Mouse (Mus musculus): ENCODE measurements around the gene Cphx1. TPM values are rescaled to one million over a fixed set of nuclear protein-coding genes. Genes with fewer than 3 reads are reported as not detected.

Cphx1 gene
- polyA plus RNA-seq (2014; fragmentation: Illumina TruSeq; extraction: RNeasy Lipid Tissue Mini Kit (QIAGEN cat#74804); ENCODE audit: low read depth, low replicate concordance), result 0.45 TPM

DNA sequence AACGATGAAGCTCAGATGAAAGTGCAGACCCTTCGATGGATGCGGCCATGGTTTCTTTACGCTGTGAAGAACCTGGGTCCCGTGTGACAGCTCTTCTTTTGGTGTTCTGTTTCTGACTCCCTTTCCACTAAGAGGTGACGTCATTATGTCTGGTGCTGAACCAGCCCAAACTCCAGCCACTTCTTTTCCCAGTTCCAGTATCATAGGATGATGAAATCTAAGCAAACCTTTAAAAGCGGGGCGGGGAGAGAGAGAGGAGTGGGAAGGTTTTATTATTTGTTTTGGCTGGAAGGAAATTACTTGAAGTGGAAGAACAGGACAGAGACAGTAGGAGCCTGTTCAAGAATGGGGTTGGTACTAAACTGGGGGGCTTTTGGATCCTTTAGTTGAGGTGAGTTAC, at the start of gene Cphx1:
Gene Cphx1 (plus strand): TSS at position 301 of the 400 bp plus-strand sequence.

GRCm38 (mm10) chr14:25903000-25903399, 35.1 kb upstream of the Cphx1 start, which contains the start of gene Plac9a:
Gene Plac9a, minus strand, starts transcription at chr14:25903100.

DNA sequence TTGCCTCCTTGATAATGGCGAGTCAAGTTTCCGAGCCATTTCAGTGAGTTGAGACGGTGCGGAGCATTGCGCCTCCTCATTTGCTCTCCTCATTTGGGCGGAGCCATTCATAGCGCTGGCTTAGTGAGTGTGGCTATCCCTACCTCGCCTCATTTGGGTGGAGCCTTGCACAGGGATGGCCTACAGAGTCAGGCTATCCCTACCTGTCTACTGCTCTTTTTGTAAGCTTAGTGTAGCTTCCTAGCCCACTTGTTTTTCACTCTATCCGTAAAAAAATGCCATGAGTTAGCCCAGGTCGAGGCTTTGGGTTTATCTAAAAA, 10.6 kb upstream of the Cphx1 start, which contains the start of gene Tmem254a:
Gene Tmem254a (minus strand): TSS at position 111 of the 320 bp plus-strand sequence.

DNA sequence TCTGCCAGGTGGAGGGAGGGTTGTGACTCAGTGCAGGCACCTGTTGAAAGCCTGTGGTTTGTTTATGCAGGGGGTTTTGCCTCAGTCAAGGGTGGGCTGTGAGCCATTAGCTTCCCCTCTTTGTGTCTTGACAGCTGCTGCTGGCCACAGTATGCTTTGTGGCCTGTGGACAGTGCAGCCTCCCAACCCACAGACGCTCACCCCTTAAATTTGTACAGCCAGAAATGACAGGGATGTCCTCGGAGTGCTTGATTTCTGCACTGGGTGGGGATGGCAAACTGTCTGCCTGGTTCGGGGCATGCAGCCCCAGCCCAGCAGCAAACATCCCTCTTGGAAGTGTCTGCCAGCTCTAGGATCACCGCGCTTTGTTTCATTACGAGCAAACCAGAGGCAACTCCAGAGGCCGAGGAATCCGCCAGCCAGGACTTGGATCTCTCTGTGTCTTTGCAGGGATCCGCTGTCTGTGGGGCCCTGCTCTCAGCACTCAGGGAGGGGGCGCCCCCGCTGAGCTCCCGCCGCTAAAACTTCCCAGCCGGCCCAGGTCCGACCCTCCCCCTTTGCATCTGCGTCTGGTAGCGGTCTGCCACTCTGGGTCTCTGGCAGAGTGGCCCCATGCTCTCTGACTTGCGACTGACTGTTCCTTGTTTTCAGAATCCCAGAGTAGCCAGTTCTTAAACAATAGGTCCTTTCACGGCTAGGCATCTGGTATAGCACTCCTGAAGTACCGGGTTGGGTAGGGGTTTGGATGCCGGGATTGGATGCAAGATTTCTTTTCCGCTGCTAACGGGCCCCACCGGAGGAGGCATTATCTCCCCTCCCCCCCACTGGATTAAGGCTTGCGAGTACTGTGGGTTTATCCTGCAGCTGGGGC, 40.5 kb downstream of the Cphx1 start, which contains the start of gene Duxbl1:
Gene Duxbl1 (plus strand): TSS at position 207 of the 871 bp plus-strand sequence.

Other genes starting within 250 kb of the Cphx1 start
- 16.3 TPM for gene Ppif, start 244.2 kb upstream of the Cphx1 start, polyA plus RNA-seq (2014; fragmentation: Illumina TruSeq; extraction: RNeasy Lipid Tissue Mini Kit (QIAGEN cat#74804); ENCODE audit: low read depth, low replicate concordance)
- 36.5 TPM for gene Zcchc24, start 169.3 kb upstream of the Cphx1 start, polyA plus RNA-seq (2014; fragmentation: Illumina TruSeq; extraction: RNeasy Lipid Tissue Mini Kit (QIAGEN cat#74804); ENCODE audit: low read depth, low replicate concordance)
- 48.4 TPM for gene Anxa11, start 96.1 kb upstream of the Cphx1 start, polyA plus RNA-seq (2014; fragmentation: Illumina TruSeq; extraction: RNeasy Lipid Tissue Mini Kit (QIAGEN cat#74804); ENCODE audit: low read depth, low replicate concordance)
- gene Plac9a, start 35.2 kb upstream of the Cphx1 start, polyA plus RNA-seq (2014; fragmentation: Illumina TruSeq; extraction: RNeasy Lipid Tissue Mini Kit (QIAGEN cat#74804); ENCODE audit: low read depth, low replicate concordance), result 24.9 TPM
- 16.4 TPM for gene Tmem254a, start 10.6 kb upstream of the Cphx1 start, polyA plus RNA-seq (2014; fragmentation: Illumina TruSeq; extraction: RNeasy Lipid Tissue Mini Kit (QIAGEN cat#74804); ENCODE audit: low read depth, low replicate concordance)
- 0.34 TPM for gene Duxbl1, start 40.3 kb downstream of the Cphx1 start, polyA plus RNA-seq (2014; fragmentation: Illumina TruSeq; extraction: RNeasy Lipid Tissue Mini Kit (QIAGEN cat#74804); ENCODE audit: low read depth, low replicate concordance)
- 150 TPM for gene Gm9780, start 104.4 kb downstream of the Cphx1 start, polyA plus RNA-seq (2014; fragmentation: Illumina TruSeq; extraction: RNeasy Lipid Tissue Mini Kit (QIAGEN cat#74804); ENCODE audit: low read depth, low replicate concordance)
- 169 TPM for gene Tmem254c, start 129.1 kb downstream of the Cphx1 start, polyA plus RNA-seq (2014; fragmentation: Illumina TruSeq; extraction: RNeasy Lipid Tissue Mini Kit (QIAGEN cat#74804); ENCODE audit: low read depth, low replicate concordance)
- not detected for gene Cphx2, start 143.2 kb downstream of the Cphx1 start, polyA plus RNA-seq (2014; fragmentation: Illumina TruSeq; extraction: RNeasy Lipid Tissue Mini Kit (QIAGEN cat#74804); ENCODE audit: low read depth, low replicate concordance)
- not detected for gene Cphx3, start 144.0 kb downstream of the Cphx1 start, polyA plus RNA-seq (2014; fragmentation: Illumina TruSeq; extraction: RNeasy Lipid Tissue Mini Kit (QIAGEN cat#74804); ENCODE audit: low read depth, low replicate concordance)
- 1.1 TPM for gene Duxbl2, start 180.0 kb downstream of the Cphx1 start, polyA plus RNA-seq (2014; fragmentation: Illumina TruSeq; extraction: RNeasy Lipid Tissue Mini Kit (QIAGEN cat#74804); ENCODE audit: low read depth, low replicate concordance)
- gene Plac9b, start 244.2 kb downstream of the Cphx1 start, polyA plus RNA-seq (2014; fragmentation: Illumina TruSeq; extraction: RNeasy Lipid Tissue Mini Kit (QIAGEN cat#74804); ENCODE audit: low read depth, low replicate concordance), result 109 TPM

Data from adipose tissue, adult 10 weeks (tissue).